11 mouse cellular contexts compared by ENCODE assay signal in the genomic region with DNA sequence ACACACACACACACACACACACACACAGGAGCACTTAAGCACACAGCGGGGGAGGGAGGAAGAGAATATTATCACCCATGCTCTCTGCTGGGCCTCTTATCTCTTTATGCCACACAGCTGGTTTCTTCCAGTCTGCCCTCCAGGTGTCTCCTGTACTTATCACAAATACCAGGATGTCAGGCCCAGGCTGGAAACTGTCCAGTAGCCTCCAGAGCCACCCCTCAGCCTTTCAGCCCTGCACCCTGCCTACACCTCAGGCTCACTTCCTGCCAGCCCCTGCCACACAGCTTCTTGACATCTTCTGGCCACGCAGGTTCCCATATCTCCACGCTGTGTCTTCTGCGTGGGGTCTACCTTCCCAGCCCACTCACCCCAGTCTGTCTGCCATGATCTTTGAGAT.
A peak's percentile ranks its signal among the peaks of the same experiment; 100 is the strongest.
DNase-seq lines count a peak whose midpoint lies in the region; ATAC-seq and TF ChIP-seq lines count a peak whose summit lies in the region.
"Had no signal": no experiment of that assay in that cellular context is flagged by ENCODE, and none has a peak within 500 bp of the region (broad histone marks: within the 10 kb centered on the region; RNA-seq: fewer than 3 reads in every experiment).

No protein-coding gene starts in this region.

- H3K4me2 ChIP-seq in lung, embryonic 14.5 days, result no peak overlapping the region
- no peak overlapping the region for H3K4me2 ChIP-seq in intestine, embryonic 16.5 days (ENCODE audit: low read depth, low read length)

- no peak for TF ChIP-seq CTCF in lung, embryonic 14.5 days (IDR thresholded peaks at IDR 0.05; ENCODE audit: low read depth)

- peak; percentile 16 for DNase-seq in adrenal gland, adult 8-10 months
- no peak for DNase-seq in adrenal gland, postnatal 4 days (ENCODE audit: low spot score in 2 of 2)
- DNase-seq in lung, embryonic 14.5 days, result peak; percentile 52
- no peak for DNase-seq in lung, adult 18-20 months
- DNase-seq in spleen, postnatal 36 days (ENCODE audit: low spot score in 2 of 2), result peak; percentile 62 to 79
- DNase-seq in left cerebral cortex, adult 11 months (ENCODE audit: low spot score), result no peak
- no peak for DNase-seq in left cerebral cortex, postnatal 36 days (ENCODE audit: low spot score in 2 of 2)
- DNase-seq: kidney, adult 18-20 months; lung, postnatal 36 days had no signal

- no peaks in the 10 kb centered on the region for H3K27me3 ChIP-seq in lung, embryonic 14.5 days (ENCODE audit: insufficient read depth, low read length)
- no peaks in the 10 kb centered on the region for H3K27me3 ChIP-seq in intestine, embryonic 16.5 days (replicated peaks; ENCODE audit: control insufficient read depth, insufficient read depth, low read length)

- no peaks in the 10 kb centered on the region for H3K36me3 ChIP-seq in lung, embryonic 14.5 days (ENCODE audit: insufficient read depth)
- no peaks in the 10 kb centered on the region for H3K36me3 ChIP-seq in intestine, embryonic 16.5 days (ENCODE audit: control insufficient read depth, insufficient read depth, low read length)

- H3K4me1 ChIP-seq in lung, embryonic 14.5 days (ENCODE audit: insufficient read depth), result peaks cover 41% of the 10 kb centered on the region
- peaks cover 13% of the 10 kb centered on the region for H3K4me1 ChIP-seq in intestine, embryonic 16.5 days (ENCODE audit: control insufficient read depth, insufficient read depth, low read length)

- no peaks in the 10 kb centered on the region for H3K9me3 ChIP-seq in lung, embryonic 14.5 days (ENCODE audit: low read depth, low read length)
- H3K9me3 ChIP-seq in intestine, embryonic 16.5 days (ENCODE audit: control insufficient read depth, low read length), result no peaks in the 10 kb centered on the region

- 42% methylated on average over 4 of the region's 4 CpGs for WGBS in lung, embryonic 14.5 days
- 67% methylated on average over 4 of the region's 4 CpGs for WGBS in intestine, embryonic 16.5 days

- no peak overlapping the region for H3K9ac ChIP-seq in lung, embryonic 14.5 days
- no peak overlapping the region for H3K9ac ChIP-seq in intestine, embryonic 16.5 days (ENCODE audit: low read depth, low read length)

- no peak overlapping the region for H3K4me3 ChIP-seq in lung, embryonic 14.5 days (ENCODE audit: low read depth, low read length)
- no peak overlapping the region for H3K4me3 ChIP-seq in intestine, embryonic 16.5 days (ENCODE audit: low read length)
- H3K4me3 ChIP-seq: left cerebral cortex, adult 2 months had no signal

- peak; percentile 42; the same call in 1 of the 2 replicates for ATAC-seq in lung, embryonic 14.5 days (ENCODE audit: insufficient read depth)
- peak; percentile 75 for ATAC-seq in intestine, embryonic 16.5 days

- intact Hi-C loops in left cerebral cortex, postnatal 36 days (cut with DNase I), result no loop called here

- no peak overlapping the region for H3K27ac ChIP-seq in lung, embryonic 14.5 days (ENCODE audit: low read depth)
- no peak overlapping the region for H3K27ac ChIP-seq in intestine, embryonic 16.5 days (ENCODE audit: low read length)
- H3K27ac ChIP-seq: left cerebral cortex, adult 2 months had no signal

Comparison
In these comparisons a context has a peak if more than half of its experiments do, and no peak if none do; other contexts are left out.
1. DNase-seq: peak in adrenal gland, adult 8-10 months (single experiment), lung, embryonic 14.5 days (single experiment) and spleen, postnatal 36 days (2 of 2); none in adrenal gland, postnatal 4 days (0 of 2), lung, adult 18-20 months (0 of 2), left cerebral cortex, adult 11 months (single experiment) and left cerebral cortex, postnatal 36 days (0 of 2).